Mouse (Mus musculus) embryonic facial prominence, embryonic 10.5 days (tissue): ENCODE measurements around the gene Krtap12-1. TPM values are rescaled to one million over a fixed set of nuclear protein-coding genes. Genes with fewer than 3 reads are reported as not detected.
"Not testable (repeated sequence)": the region's sequence is repeated elsewhere in the genome, so short reads cannot be mapped to it uniquely, and the experiment has no call there.

Source experiments
- DNase-seq: peaks from one replicate; pipeline ENCODE4 v3.0.0-alpha.2; 2017; ENCODE audit warnings: low spot score
- H3K27ac ChIP-seq: fragments of 300-500 bp; sonication (generic); replicated peaks from 2 replicates; pipeline ENCODE4 v1.5.1; 2016; ENCODE audit warnings: mild to moderate bottlenecking
- H3K27me3 ChIP-seq: fragments of 300-500 bp; sonication (generic); replicated peaks from 2 replicates; pipeline ENCODE4 v1.6.1; 2016; ENCODE audit warnings: low read depth, mild to moderate bottlenecking; ENCODE audit not compliant: poor library complexity, severe bottlenecking
- H3K36me3 ChIP-seq: fragments of 300-500 bp; sonication (generic); replicated peaks from 2 replicates; pipeline ENCODE4 v1.6.1; 2016; ENCODE audit warnings: mild to moderate bottlenecking, moderate library complexity
- H3K4me1 ChIP-seq: fragments of 300-500 bp; sonication (generic); 2 replicates; pipeline ENCODE4 v1.6.1; 2016
- H3K4me3 ChIP-seq: fragments of 300-500 bp; sonication (generic); 2 replicates; pipeline ENCODE4 v1.5.1; 2016; ENCODE audit warnings: mild to moderate bottlenecking, moderate library complexity
- H3K9me3 ChIP-seq: fragments of 300-500 bp; sonication (generic); 2 replicates; pipeline ENCODE4 v1.6.1; 2016; ENCODE audit warnings: mild to moderate bottlenecking
- WGBS: fragments of 180-500 bp; shearing (Covaris S2); methylation state at CpG from one replicate; pipeline ENCODE4 v1.1.7; 2016; 5-methylcytosine and 5-hydroxymethylcytosine counted together
- polyA plus RNA-seq: library from polyadenylated mRNA; unstranded; fragments of >200 nt; fragmentation: Nextera tagmentation; extraction: Ambion mirVana; gene quantifications from 2 replicates; pipeline ENCODE4 v1.2.1, GENCODE M21; 2016

Krtap12-1 gene
- polyA plus RNA-seq, 1 experiment from 2014 or later: not detected

GRCm38 (mm10) chr10:77753448-77753847 lies 33.0 kb downstream of the Krtap12-1 start:
- Histone ChIP-seq H3K27me3 (no peaks in the 10 kb centered on the region), H3K4me1 (peaks cover 20% of the 10 kb centered on the region), H3K36me3 (no peaks in the 10 kb centered on the region), H3K27ac (no peak overlapping the region), H3K4me3 (no peak overlapping the region), H3K9me3 (no peaks in the 10 kb centered on the region)
- DNase-seq: no peak

GRCm38 (mm10) chr10:77759582-77759981 lies 39.2 kb downstream of the Krtap12-1 start, which contains the start of gene Gm3233:
Gm3233 (minus strand) TSS chr10:77759682.
- H3K4me1 ChIP-seq, H3K36me3 ChIP-seq, H3K27me3 ChIP-seq, DNase-seq, H3K27ac ChIP-seq, H3K4me3 ChIP-seq, H3K9me3 ChIP-seq: not testable (repeated sequence)
- 33% methylated on average over 1 of the region's 1 CpGs for WGBS

- WGBS: 86% methylated on average over 1 of the region's 1 CpGs
- Histone ChIP-seq H3K4me3 (no peak overlapping the region), H3K4me1 (no peaks in the 10 kb centered on the region), H3K27me3 (no peaks in the 10 kb centered on the region), H3K27ac (no peak overlapping the region), H3K36me3 (no peaks in the 10 kb centered on the region), H3K9me3 (no peaks in the 10 kb centered on the region)
- no peak for DNase-seq
Observed at GRCm38 (mm10) chr10:77769727-77770126, 49.3 kb downstream of the Krtap12-1 start.

Other genes starting within 250 kb of the Krtap12-1 start
- gene Fam207a, start 204.8 kb upstream of the Krtap12-1 start, polyA plus RNA-seq: 43.9 and 46.9 TPM in 2 replicates
- gene Itgb2, start 190.3 kb upstream of the Krtap12-1 start, polyA plus RNA-seq: 0.60 and 1.3 TPM in 2 replicates
- gene Pttg1ip, start 138.9 kb upstream of the Krtap12-1 start, polyA plus RNA-seq: 65.6 and 71.0 TPM in 2 replicates
- 419 and 445 TPM in 2 replicates for gene Sumo3, start 114.5 kb upstream of the Krtap12-1 start, polyA plus RNA-seq
- gene Gm49325, start 114.4 kb upstream of the Krtap12-1 start, polyA plus RNA-seq: 1.9 and 8.0 TPM in 2 replicates
- gene Ube2g2, start 98.3 kb upstream of the Krtap12-1 start, polyA plus RNA-seq: 98.9 and 101 TPM in 2 replicates
- gene Tspear, start 34.0 kb upstream of the Krtap12-1 start, polyA plus RNA-seq: 0.97 and 1.2 TPM in 2 replicates
- not detected in 2 replicates for gene Gm19402, start 29.8 kb upstream of the Krtap12-1 start, polyA plus RNA-seq
- gene Gm9508, start 23.4 kb upstream of the Krtap12-1 start, polyA plus RNA-seq: not detected in 2 replicates
- gene Gm10272, start 14.0 kb upstream of the Krtap12-1 start, polyA plus RNA-seq: not detected in 2 replicates
- gene Gm10024, start 9.1 kb upstream of the Krtap12-1 start, polyA plus RNA-seq: not detected in 2 replicates
- gene Gm10142, start 4.8 kb upstream of the Krtap12-1 start, polyA plus RNA-seq: not detected in 2 replicates
- not detected in 2 replicates for gene Gm10100, start 5.9 kb downstream of the Krtap12-1 start, polyA plus RNA-seq
- not detected in 2 replicates for gene Gm18596, start 22.0 kb downstream of the Krtap12-1 start, polyA plus RNA-seq
- gene Gm9736, start 30.8 kb downstream of the Krtap12-1 start, polyA plus RNA-seq: not detected in 2 replicates
- gene Gm3233, start 39.1 kb downstream of the Krtap12-1 start, polyA plus RNA-seq: not detected in 2 replicates
- not detected in 2 replicates for gene Gm3238, start 50.7 kb downstream of the Krtap12-1 start, polyA plus RNA-seq
- gene Gm7138, start 56.3 kb downstream of the Krtap12-1 start, polyA plus RNA-seq: not detected in 2 replicates
- gene Gm3250, start 61.9 kb downstream of the Krtap12-1 start, polyA plus RNA-seq: not detected in 2 replicates
- gene Gm7137, start 67.6 kb downstream of the Krtap12-1 start, polyA plus RNA-seq: not detected in 2 replicates
- gene Gm9639, start 74.5 kb downstream of the Krtap12-1 start, polyA plus RNA-seq: not detected in 2 replicates
- gene Gm19668, start 78.5 kb downstream of the Krtap12-1 start, polyA plus RNA-seq: not detected in 2 replicates
- not detected in 2 replicates for gene Gm9507, start 91.2 kb downstream of the Krtap12-1 start, polyA plus RNA-seq
- not detected in 2 replicates for gene Gm2696, start 94.1 kb downstream of the Krtap12-1 start, polyA plus RNA-seq
- not detected in 2 replicates for gene Krtap10-4, start 106.5 kb downstream of the Krtap12-1 start, polyA plus RNA-seq
- not detected in 2 replicates for gene Krtap10-10, start 115.3 kb downstream of the Krtap12-1 start, polyA plus RNA-seq
- not detected in 2 replicates for gene Gm36176, start 126.2 kb downstream of the Krtap12-1 start, polyA plus RNA-seq
- gene Gm10318, start 132.3 kb downstream of the Krtap12-1 start, polyA plus RNA-seq: not detected in 2 replicates
- not detected in 2 replicates for gene Gm3285, start 141.4 kb downstream of the Krtap12-1 start, polyA plus RNA-seq
- gene Lrrc3, start 181.9 kb downstream of the Krtap12-1 start, polyA plus RNA-seq: 2.2 and 2.3 TPM in 2 replicates
- 0.54 and 0.85 TPM in 2 replicates for gene Trpm2, start 250.0 kb downstream of the Krtap12-1 start, polyA plus RNA-seq